Mouse (Mus musculus) CH12.LX (cell line): ENCODE measurements around the gene Grid1.

Experiments used
- CTCF ChIP-seq, 2 experiments: IDR thresholded peaks in 1 of 2; conservative IDR thresholded peaks in 1 of 2; 2 replicates each; pipeline ENCODE4 v1.5.1; 2011 to 2012; ENCODE audit warnings: low read depth in 2 of 2, low read length in 2 of 2, improper control_type of control experiment in 1 of 2, inconsistent platforms in 1 of 2, mild to moderate bottlenecking in 1 of 2, moderate library complexity in 1 of 2
- MAZ ChIP-seq: IDR thresholded peaks from 2 replicates; pipeline ENCODE4 v1.6.1; 2012; ENCODE audit warnings: low read depth, mild to moderate bottlenecking, inconsistent platforms, low read length, improper control_type of control experiment, moderate library complexity
- MYC ChIP-seq: IDR thresholded peaks from 2 replicates; pipeline ENCODE4 v1.6.1; 2011; ENCODE audit warnings: low read depth, mild to moderate bottlenecking, improper control_type of control experiment, low read length
- NRF1 ChIP-seq: IDR thresholded peaks from 2 replicates; pipeline ENCODE4 v1.6.1; 2014; ENCODE audit warnings: low read depth, mild to moderate bottlenecking, inconsistent platforms, low read length, improper control_type of control experiment, moderate library complexity
- POLR2A ChIP-seq: IDR thresholded peaks from 2 replicates; pipeline ENCODE4 v1.6.1; 2011; ENCODE audit warnings: low read depth, mild to moderate bottlenecking, improper control_type of control experiment, low read length
- SIN3A ChIP-seq: IDR thresholded peaks from 2 replicates; pipeline ENCODE4 v1.6.1; 2012; ENCODE audit warnings: low read length, improper control_type of control experiment, inconsistent platforms
- SMC3 ChIP-seq: IDR thresholded peaks from 2 replicates; pipeline ENCODE4 v1.6.1; 2011; ENCODE audit warnings: low read depth, low read length, improper control_type of control experiment
- TBP ChIP-seq: conservative IDR thresholded peaks from 2 replicates; pipeline ENCODE4 v1.6.1; 2011; ENCODE audit warnings: low read depth, low read length, improper control_type of control experiment
- ZNF384 ChIP-seq: IDR thresholded peaks from 2 replicates; pipeline ENCODE4 v1.6.1; 2012; ENCODE audit warnings: low read depth, low read length, improper control_type of control experiment, inconsistent platforms

GRCm38 (mm10) chr14:35113276-35113645 lies 293.4 kb downstream of the Grid1 start:
- TF ChIP-seq SIN3A (no peak), POLR2A (no peak), MYC (no peak), MAZ (no peak), CTCF (conservative IDR thresholded peaks at IDR 0.05 in 1 of 2, IDR thresholded peaks at IDR 0.05 in 1 of 2; ENCODE audit: low read depth in 2 of 2, low read length in 2 of 2) (no peak), TBP (no peak), SMC3 (no peak), ZNF384 (no peak), NRF1 (no peak)
